Mouse (Mus musculus) E14TG2a.4 (cell line): ENCODE measurements around the gene Lgals4.

Experiments used
- CTCF ChIP-seq: conservative IDR thresholded peaks from 2 replicates; pipeline ENCODE4 v1.5.1; 2014; ENCODE audit warnings: low read length
- NANOG ChIP-seq: IDR thresholded peaks from 2 replicates; pipeline ENCODE4 v1.6.1; 2014; ENCODE audit warnings: borderline replicate concordance, low read length, mixed read lengths

GRCm38 (mm10) chr7:28827338-28827737 is 6.3 kb upstream of the Lgals4 start:
- TF ChIP-seq CTCF (no peak), NANOG (no peak)
